Comparison of ENCODE assay signal across 12 mouse cellular contexts in the genomic region with DNA sequence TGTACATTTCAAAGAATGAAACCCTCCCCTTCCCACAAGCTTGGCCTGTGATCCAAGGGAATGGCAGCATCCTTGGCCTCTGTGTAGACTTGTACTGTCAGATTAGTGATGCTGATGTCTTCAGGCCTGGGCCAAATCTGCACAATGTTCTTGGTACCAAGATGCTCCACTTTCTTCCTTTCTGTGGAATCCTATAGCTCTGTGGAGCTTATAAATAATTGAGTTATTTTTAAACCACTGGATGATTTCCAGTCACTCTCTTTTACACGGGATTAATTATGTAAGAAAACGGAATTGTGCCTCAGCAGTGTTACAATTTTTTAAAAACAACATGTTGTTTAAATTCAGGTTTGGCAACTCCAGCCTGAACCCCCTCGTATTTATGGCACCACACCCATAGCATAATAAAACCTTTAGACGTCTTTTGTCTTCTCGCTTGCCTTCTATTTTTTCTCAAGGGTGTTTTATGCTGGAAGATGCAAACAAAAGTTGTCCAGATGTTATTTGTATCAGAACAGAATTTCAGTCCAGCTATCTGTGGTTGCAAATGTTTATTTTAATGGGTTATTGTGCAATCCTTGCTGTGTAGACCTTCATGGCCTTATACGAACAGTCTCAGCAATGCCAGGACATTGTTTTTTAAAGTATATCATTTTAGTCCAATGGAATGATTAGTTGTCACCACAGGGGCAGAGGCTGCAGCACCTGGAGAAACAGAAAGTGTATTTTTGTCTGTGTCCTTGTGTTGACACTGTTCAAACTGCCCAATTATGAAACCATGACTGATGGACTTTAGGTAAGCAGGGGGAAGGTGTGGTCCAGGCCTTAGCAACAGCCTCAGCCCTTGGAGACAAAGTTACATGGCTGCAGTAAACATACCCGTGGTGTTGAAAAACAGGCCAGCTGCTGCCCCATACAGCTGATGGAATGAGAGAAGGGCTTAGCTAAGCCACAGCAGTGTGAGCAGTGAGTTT.
DNase-seq lines count a peak whose midpoint lies in the region; ATAC-seq and TF ChIP-seq lines count a peak whose summit lies in the region.
"Had no signal": no experiment of that assay in that cellular context is flagged by ENCODE, and none has a peak within 500 bp of the region (broad histone marks: within the 10 kb centered on the region; RNA-seq: fewer than 3 reads in every experiment).

No protein-coding gene starts in this region.

- H3K4me2 ChIP-seq in lung, postnatal 0 days (replicated peaks; ENCODE audit: low read depth, low read length): no peak overlapping the region
- H3K4me2 ChIP-seq: midbrain, embryonic 15.5 days had no signal

- no peaks in the 10 kb centered on the region for H3K27me3 ChIP-seq in lung, postnatal 0 days (replicated peaks; ENCODE audit: insufficient read depth, low read length)
- H3K27me3 ChIP-seq: midbrain, embryonic 15.5 days had no signal

- no peak for TF ChIP-seq CTCF in lung, postnatal 0 days (IDR thresholded peaks at IDR 0.05)

- no peaks in the 10 kb centered on the region for H3K36me3 ChIP-seq in lung, postnatal 0 days (ENCODE audit: insufficient read depth, low read length)
- H3K36me3 ChIP-seq: midbrain, embryonic 15.5 days had no signal

- H3K27ac ChIP-seq in lung, postnatal 0 days (ENCODE audit: low read length): peak overlapping the region; percentile 4; the same call in 1 of the 2 replicates
- H3K27ac ChIP-seq: midbrain, embryonic 15.5 days had no signal

- peak; percentile 89 for ATAC-seq in lung, postnatal 0 days
- ATAC-seq: midbrain, embryonic 15.5 days had no signal

- WGBS in lung, postnatal 0 days: 43% methylated on average over 7 of the region's 7 CpGs

- H3K9me3 ChIP-seq in lung, postnatal 0 days (ENCODE audit: low read length): no peaks in the 10 kb centered on the region
- H3K9me3 ChIP-seq: midbrain, embryonic 15.5 days had no signal

- no peak overlapping the region for H3K4me3 ChIP-seq in lung, postnatal 0 days (ENCODE audit: low read depth, low read length)
- H3K4me3 ChIP-seq: erythroblast, embryonic 14.5 days; midbrain, embryonic 15.5 days had no signal

- no peak overlapping the region for H3K9ac ChIP-seq in lung, postnatal 0 days (replicated peaks; ENCODE audit: low read depth)
- H3K9ac ChIP-seq: midbrain, embryonic 15.5 days had no signal

- intact Hi-C loops in gastrocnemius, postnatal 14 days (cut with DNase I; ENCODE audit: low total_unique reads): no loop called here
- intact Hi-C loops in gastrocnemius, postnatal 36 days (cut with DNase I): no loop called here

- TF ChIP-seq EP300 in lung, postnatal 0 days (IDR thresholded peaks at IDR 0.05): peak; percentile 82

- H3K4me1 ChIP-seq in lung, postnatal 0 days (ENCODE audit: insufficient read depth, low read depth, low read length): no peaks in the 10 kb centered on the region
- H3K4me1 ChIP-seq: midbrain, embryonic 15.5 days had no signal

- peak; percentile 5 for DNase-seq in gastrocnemius, postnatal 14 days
- no peak for DNase-seq in gastrocnemius, postnatal 36 days
- peak; percentile 29 for DNase-seq in 3134 (ENCODE audit: extremely low read depth, insufficient read length, low spot score)
- DNase-seq in gastrocnemius, postnatal 25 days: peak; percentile 12
- peak; percentile 89 for DNase-seq in lung, postnatal 0 days (ENCODE audit: low spot score)
- DNase-seq in right cerebral cortex, postnatal 10 days (ENCODE audit: low spot score in 2 of 2): no peak
- DNase-seq in right cerebral cortex, postnatal 36 days (ENCODE audit: low spot score in 2 of 2): no peak
- DNase-seq in kidney, postnatal 25 days: no peak
- DNase-seq: cerebellum, adult 11 months; kidney, adult 2 months had no signal

Comparison
In these comparisons a context has a peak if more than half of its experiments do, and no peak if none do; other contexts are left out.
1. DNase-seq: peak in gastrocnemius, postnatal 14 days (single experiment), 3134 (single experiment), gastrocnemius, postnatal 25 days (single experiment) and lung, postnatal 0 days (single experiment); none in gastrocnemius, postnatal 36 days (0 of 2), right cerebral cortex, postnatal 10 days (0 of 2), right cerebral cortex, postnatal 36 days (0 of 2) and kidney, postnatal 25 days (0 of 2).